Mouse (Mus musculus) lung, postnatal 0 days (tissue): ENCODE measurements at regions not wholly inside any gene's neighbourhood (a gene's known extent, or its start where the extent isn't known, plus 50 kb on each side); places are given as distances from the start of the nearest gene placed in this dataset.
A peak's percentile ranks its signal among the peaks of the same experiment; 100 is the strongest.

Experiments used
- ATAC-seq: fragments of 200-750 bp; cut with Nextera tagmentation; 2 replicates; pipeline ENCODE4 v1.8.0; 2017; ENCODE audit warnings: moderate library complexity
- DNase-seq: peaks from one replicate; pipeline ENCODE4 v3.0.0-alpha.2; 2016; ENCODE audit warnings: low spot score
- H3K27ac ChIP-seq: fragments of 300-500 bp; sonication (generic); 2 replicates; pipeline ENCODE4 v1.5.1; 2014; ENCODE audit warnings: antibody characterized with exemption, mild to moderate bottlenecking, low read length, mixed read lengths
- H3K27me3 ChIP-seq: fragments of 300-500 bp; sonication (generic); replicated peaks from 2 replicates; pipeline ENCODE4 v1.6.1; 2014; ENCODE audit warnings: low read length, mixed read lengths; ENCODE audit not compliant: insufficient read depth
- H3K36me3 ChIP-seq: fragments of 300-500 bp; sonication (generic); 2 replicates; pipeline ENCODE4 v1.6.1; 2014; ENCODE audit warnings: low read length, mixed read lengths; ENCODE audit not compliant: insufficient read depth
- H3K4me1 ChIP-seq: fragments of 300-500 bp; sonication (generic); 2 replicates; pipeline ENCODE4 v1.6.1; 2014; ENCODE audit warnings: antibody characterized with exemption, low read depth, low read length, mixed read lengths; ENCODE audit not compliant: insufficient read depth
- H3K4me2 ChIP-seq: fragments of 300-500 bp; sonication (generic); replicated peaks from 2 replicates; pipeline ENCODE4 v1.6.1; 2014; ENCODE audit warnings: low read depth, mild to moderate bottlenecking, low read length, moderate library complexity, mixed read lengths
- H3K4me3 ChIP-seq: fragments of 300-500 bp; sonication (generic); 2 replicates; pipeline ENCODE4 v1.5.1; 2014; ENCODE audit warnings: low read depth, low read length
- H3K9ac ChIP-seq: fragments of 300-500 bp; sonication (generic); replicated peaks from 2 replicates; pipeline ENCODE4 v1.6.1; 2014; ENCODE audit warnings: low read depth, mild to moderate bottlenecking
- H3K9me3 ChIP-seq: fragments of 300-500 bp; sonication (generic); 2 replicates; pipeline ENCODE4 v1.6.1; 2016; ENCODE audit warnings: low read length, mixed read lengths
- CTCF ChIP-seq: IDR thresholded peaks from 2 replicates; pipeline ENCODE4 v1.5.1; 2016; ENCODE audit warnings: antibody characterized with exemption, mild to moderate bottlenecking
- EP300 ChIP-seq: IDR thresholded peaks from 2 replicates; pipeline ENCODE4 v1.6.1; 2016; ENCODE audit warnings: antibody characterized with exemption, mild to moderate bottlenecking, control low read depth
- WGBS: fragments of 180-500 bp; shearing (Covaris S2); extraction: QIAGEN DNeasy Blood & Tissue Kit; methylation state at CpG from one replicate; pipeline ENCODE4 v1.1.7; 2014; 5-methylcytosine and 5-hydroxymethylcytosine counted together

- H3K27ac ChIP-seq, result no peak overlapping the region
- H3K4me1 ChIP-seq, result no peaks in the 10 kb centered on the region
- H3K36me3 ChIP-seq, result no peaks in the 10 kb centered on the region
- H3K4me2 ChIP-seq, result no peak overlapping the region
- DNase-seq (no peak), ATAC-seq (no peak)
- 84% methylated on average over 1 of the region's 1 CpGs for WGBS
- no peaks in the 10 kb centered on the region for H3K9me3 ChIP-seq
- no peaks in the 10 kb centered on the region for H3K27me3 ChIP-seq
- TF ChIP-seq CTCF (no peak), EP300 (no peak)
- H3K4me3 ChIP-seq, result no peak overlapping the region
- H3K9ac ChIP-seq, result no peak overlapping the region
These were observed 106.9 kb upstream of the Ahr start for GRCm38 (mm10) chr12:35641741-35642140.

- no peak overlapping the region for H3K4me2 ChIP-seq
- 60% methylated on average over 3 of the region's 3 CpGs for WGBS
- ATAC-seq (no peak), DNase-seq (no peak)
- H3K9ac ChIP-seq, result no peak overlapping the region
- H3K9me3 ChIP-seq, result no peaks in the 10 kb centered on the region
- no peaks in the 10 kb centered on the region for H3K4me1 ChIP-seq
- H3K4me3 ChIP-seq, result no peak overlapping the region
- H3K27me3 ChIP-seq, result no peaks in the 10 kb centered on the region
- no peak for TF ChIP-seq CTCF
- no peak for TF ChIP-seq EP300
- no peaks in the 10 kb centered on the region for H3K36me3 ChIP-seq
- H3K27ac ChIP-seq, result no peak overlapping the region
These were observed 106.1 kb upstream of the Ahr start for GRCm38 (mm10) chr12:35640911-35641345.

- H3K4me3 ChIP-seq, result no peak overlapping the region
- 67% methylated on average over 3 of the region's 3 CpGs for WGBS
- ATAC-seq (no peak), DNase-seq (no peak)
- no peaks in the 10 kb centered on the region for H3K4me1 ChIP-seq
- no peaks in the 10 kb centered on the region for H3K27me3 ChIP-seq
- no peak for TF ChIP-seq CTCF
- TF ChIP-seq EP300, result no peak
- no peak overlapping the region for H3K27ac ChIP-seq
- no peaks in the 10 kb centered on the region for H3K9me3 ChIP-seq
- no peaks in the 10 kb centered on the region for H3K36me3 ChIP-seq
- no peak overlapping the region for H3K9ac ChIP-seq
- no peak overlapping the region for H3K4me2 ChIP-seq
These were observed 88.6 kb upstream of the Ahr start for GRCm38 (mm10) chr12:35623484-35623883.

GRCm38 (mm10) chr12:35614885-35615284 is 80.0 kb upstream of the Ahr start:
- Histone ChIP-seq H3K27me3 (no peaks in the 10 kb centered on the region), H3K4me1 (no peaks in the 10 kb centered on the region), H3K9me3 (no peaks in the 10 kb centered on the region), H3K4me2 (no peak overlapping the region), H3K4me3 (no peak overlapping the region), H3K9ac (no peak overlapping the region), H3K27ac (no peak overlapping the region), H3K36me3 (no peaks in the 10 kb centered on the region)
- 43% methylated on average over 4 of the region's 4 CpGs for WGBS
- no peak for DNase-seq
- ATAC-seq, result no peak
- no peak for TF ChIP-seq CTCF
- TF ChIP-seq EP300, result no peak

GRCm38 (mm10) chr12:35607652-35608051 is 72.8 kb upstream of the Ahr start:
- 47% methylated on average over 1 of the region's 1 CpGs for WGBS
- Histone ChIP-seq H3K4me2 (no peak overlapping the region), H3K9me3 (no peaks in the 10 kb centered on the region), H3K4me3 (no peak overlapping the region), H3K36me3 (no peaks in the 10 kb centered on the region), H3K4me1 (no peaks in the 10 kb centered on the region), H3K27me3 (no peaks in the 10 kb centered on the region), H3K9ac (no peak overlapping the region), H3K27ac (no peak overlapping the region)
- no peak for ATAC-seq
- TF ChIP-seq EP300 (no peak), CTCF (no peak)
- no peak for DNase-seq

- Histone ChIP-seq H3K9ac (no peak overlapping the region), H3K4me1 (no peaks in the 10 kb centered on the region), H3K4me3 (no peak overlapping the region), H3K27me3 (no peaks in the 10 kb centered on the region), H3K27ac (no peak overlapping the region), H3K36me3 (no peaks in the 10 kb centered on the region), H3K4me2 (no peak overlapping the region), H3K9me3 (no peaks in the 10 kb centered on the region)
- TF ChIP-seq EP300 (no peak), CTCF (no peak)
- WGBS, result 68% methylated on average over 1 of the region's 1 CpGs
- ATAC-seq (no peak), DNase-seq (no peak)
These were observed 68.9 kb upstream of the Ahr start for GRCm38 (mm10) chr12:35603742-35604141.

GRCm38 (mm10) chr12:35602589-35602988 is 67.8 kb upstream of the Ahr start:
- Histone ChIP-seq H3K9ac (no peak overlapping the region), H3K27ac (no peak overlapping the region), H3K4me3 (no peak overlapping the region), H3K9me3 (no peaks in the 10 kb centered on the region), H3K27me3 (no peaks in the 10 kb centered on the region), H3K4me2 (no peak overlapping the region), H3K36me3 (no peaks in the 10 kb centered on the region), H3K4me1 (no peaks in the 10 kb centered on the region)
- ATAC-seq (peak; percentile 35; the same call in 1 of the 2 replicates), DNase-seq (peak; percentile 33)
- 63% methylated on average over 3 of the region's 3 CpGs for WGBS
- TF ChIP-seq CTCF (no peak), EP300 (no peak)
